Mouse (Mus musculus) bone marrow, adult 2 months (tissue): ENCODE data around the gene Rai1. TPM values are rescaled to one million over a fixed set of nuclear protein-coding genes. Genes with fewer than 3 reads are reported as not detected.

Experiments
- H3K27ac ChIP-seq: fragments of 200-500 bp; 2 replicates; pipeline ENCODE4 v1.5.1; 2012; ENCODE audit warnings: low read depth, mild to moderate bottlenecking, control low read depth, inconsistent platforms, low read length; ENCODE audit not compliant: control insufficient read depth, poor library complexity, insufficient read depth
- H3K4me1 ChIP-seq: fragments of 200-500 bp; 2 replicates; pipeline ENCODE4 v1.6.1; 2011; ENCODE audit warnings: low read length; ENCODE audit not compliant: control insufficient read depth, insufficient read depth
- H3K4me3 ChIP-seq: fragments of 200-500 bp; replicated peaks from 2 replicates; pipeline ENCODE3; 2011; ENCODE audit warnings: mild to moderate bottlenecking, low read depth, low read length, control low read depth; ENCODE audit not compliant: control insufficient read depth
- CTCF ChIP-seq: fragments of 200-500 bp; IDR thresholded peaks from 2 replicates; pipeline ENCODE4 v1.5.1; 2011; ENCODE audit warnings: low read length, control low read depth; ENCODE audit not compliant: control insufficient read depth, insufficient read depth
- POLR2A ChIP-seq: fragments of 200-500 bp; IDR thresholded peaks from 2 replicates; pipeline ENCODE4 v1.6.1; 2011; ENCODE audit warnings: low read depth, mild to moderate bottlenecking, control low read depth, low read length, borderline replicate concordance; ENCODE audit not compliant: control insufficient read depth
- WGBS: fragments of 180-500 bp; shearing (Covaris S2); methylation state at CpG from one replicate; pipeline ENCODE4 v1.1.7; 2018; 5-methylcytosine and 5-hydroxymethylcytosine counted together
- polyA plus RNA-seq: library from polyadenylated mRNA; stranded (reverse); fragments of >200 nt; gene quantifications from 2 replicates; pipeline ENCODE4 v1.2.4, GENCODE M21; 2011; ENCODE audit warnings: low replicate concordance; ENCODE audit not compliant: missing spikeins, insufficient read depth, insufficient read length

The Rai1 gene
- 21.7 and 26.8 TPM in 2 replicates for polyA plus RNA-seq

DNA sequence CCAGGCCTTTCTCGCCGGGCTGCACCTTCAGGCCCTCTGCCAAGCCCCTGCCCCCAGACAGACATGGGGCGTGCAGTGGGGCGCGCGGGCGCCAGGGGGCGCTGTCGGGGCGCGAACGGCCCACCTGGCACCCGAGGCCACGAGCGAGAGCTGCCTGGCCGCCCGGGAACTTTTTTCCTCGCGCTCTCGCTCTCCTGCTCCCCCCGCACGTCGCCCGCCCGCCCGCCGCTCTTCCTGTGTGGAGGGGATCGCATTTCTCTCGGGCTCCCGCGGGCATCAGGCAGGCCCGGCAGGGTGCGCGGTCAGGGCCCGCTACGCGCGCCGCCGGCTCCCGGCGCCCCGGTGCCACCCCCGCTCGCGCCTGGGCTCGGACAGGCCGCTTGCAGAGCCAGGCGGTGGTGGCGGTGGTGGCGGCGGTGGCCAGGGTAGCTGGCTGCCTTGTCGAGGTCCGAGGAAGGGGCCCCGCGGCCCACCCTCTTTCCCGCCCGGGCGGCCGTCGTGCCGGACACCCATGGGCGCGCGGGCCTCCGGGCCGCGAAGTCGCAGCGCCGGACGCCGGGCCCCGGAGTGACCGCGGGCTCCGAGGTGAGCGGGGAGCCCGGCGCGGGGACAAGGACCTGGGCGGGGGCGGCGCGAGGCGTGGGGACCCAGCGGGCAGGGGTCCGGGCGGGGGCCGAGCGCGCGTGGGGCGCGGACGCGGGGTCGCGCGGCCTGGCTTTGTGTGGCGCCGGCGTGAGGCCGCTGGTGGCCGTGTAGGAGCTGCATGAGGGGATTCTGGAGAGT lies at the start of gene Rai1:
Gene Rai1, plus strand, starts transcription at position 204 of the 783 bp plus-strand sequence.
- WGBS = under 1% methylated on average over 103 of the region's 105 CpGs
- H3K4me1 ChIP-seq = peaks cover 6% of the 10 kb centered on the region
- peak; percentile 75 for TF ChIP-seq CTCF
- TF ChIP-seq POLR2A = no peak
- peak within 1 kb of the TSS; percentile 75 for H3K4me3 ChIP-seq
- peak within 1 kb of the TSS; percentile 84 for H3K27ac ChIP-seq

DNA sequence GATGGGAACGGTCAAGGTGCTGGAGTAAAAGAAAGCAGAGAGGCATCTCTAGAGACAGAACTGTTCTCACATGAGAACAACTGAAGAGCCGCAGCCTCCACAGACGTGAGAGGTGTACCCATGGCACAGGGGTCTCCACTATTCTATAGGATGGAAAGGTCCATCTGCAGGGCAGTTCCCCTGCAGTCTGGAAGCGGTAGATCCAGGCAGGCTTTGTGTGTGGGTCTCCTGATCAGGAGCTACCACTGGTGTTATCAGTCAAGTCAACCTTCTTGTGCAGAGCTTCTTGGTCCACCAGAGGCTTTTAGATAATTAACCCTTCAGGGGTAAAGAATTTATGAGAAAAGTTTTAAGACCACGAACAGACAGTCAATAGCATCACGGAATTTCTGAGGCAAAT lies 48.3 kb upstream of the Rai1 start:
- 79% methylated on average over 6 of the region's 6 CpGs for WGBS
- no peaks in the 10 kb centered on the region for H3K4me1 ChIP-seq
- TF ChIP-seq POLR2A (no peak), CTCF (no peak)
- no peak overlapping the region for H3K4me3 ChIP-seq
- no peak overlapping the region for H3K27ac ChIP-seq

DNA sequence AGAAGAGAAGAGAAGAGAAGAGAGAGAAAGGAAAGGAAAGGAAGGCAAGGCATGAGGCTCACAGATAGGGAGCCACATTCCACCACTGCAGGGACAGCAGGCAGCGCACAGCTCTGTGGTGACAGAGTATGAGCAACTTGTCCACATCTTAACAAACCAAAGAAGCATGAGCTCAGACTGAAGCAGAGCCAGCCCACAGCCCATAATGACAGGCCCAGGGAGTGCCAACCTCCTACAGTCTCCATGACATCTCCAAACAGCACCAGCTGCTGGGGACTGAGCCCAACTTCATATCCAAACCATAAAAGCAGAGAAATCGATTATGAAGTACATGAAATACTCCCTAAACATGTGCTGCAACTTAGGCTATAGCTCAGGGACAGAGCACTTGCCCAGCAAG lies 46.8 kb upstream of the Rai1 start:
- Histone ChIP-seq H3K4me3 (no peak overlapping the region), H3K4me1 (no peaks in the 10 kb centered on the region), H3K27ac (no peak overlapping the region)
- TF ChIP-seq CTCF (no peak), POLR2A (no peak)
- 63% methylated on average over 2 of the region's 2 CpGs for WGBS

DNA sequence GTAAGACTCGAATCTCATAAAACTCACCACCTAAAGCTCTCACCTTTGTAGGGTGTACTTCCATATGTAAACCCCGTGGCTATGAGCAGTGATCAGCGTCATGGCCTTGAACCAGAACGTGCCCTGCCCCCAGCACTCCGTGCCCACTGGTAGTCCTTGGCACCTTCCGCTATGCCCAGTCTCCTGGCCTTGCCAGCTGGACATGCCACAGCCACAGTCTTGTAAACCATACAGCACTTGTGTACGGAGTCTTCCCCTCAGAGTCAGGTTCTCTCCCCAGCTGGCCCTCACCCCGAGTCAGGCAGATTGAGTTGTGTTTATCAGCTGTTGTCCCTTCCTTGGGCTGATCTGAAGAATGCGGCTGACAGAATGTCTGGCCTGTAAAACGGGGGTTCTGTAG lies 46.4 kb upstream of the Rai1 start:
- no peaks in the 10 kb centered on the region for H3K4me1 ChIP-seq
- TF ChIP-seq CTCF (no peak), POLR2A (no peak)
- 73% methylated on average over 10 of the region's 10 CpGs for WGBS

DNA sequence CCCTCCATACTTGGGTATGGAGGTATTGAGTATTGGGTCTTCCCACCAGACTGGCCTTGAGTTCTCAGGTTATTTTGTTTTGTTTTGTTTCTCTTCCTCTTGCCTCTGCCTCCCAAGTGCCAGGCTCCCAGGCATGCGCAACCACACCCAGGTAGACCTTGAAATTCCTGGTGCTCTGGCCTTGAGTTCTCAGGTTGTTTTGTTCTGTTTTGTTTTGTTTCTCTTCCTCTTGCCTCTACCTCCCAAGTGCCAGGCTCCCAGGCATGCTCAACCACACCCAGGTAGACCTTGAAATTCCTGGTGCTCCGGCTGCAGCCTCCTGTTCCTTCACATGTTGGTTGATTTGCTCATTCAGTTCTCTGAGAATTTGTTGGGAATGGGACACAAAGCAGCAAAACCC lies 44.8 kb upstream of the Rai1 start:
- 88% methylated on average over 2 of the region's 2 CpGs for WGBS
- TF ChIP-seq POLR2A = no peak
- Histone ChIP-seq H3K4me1 (no peaks in the 10 kb centered on the region), H3K27ac (no peak overlapping the region), H3K4me3 (no peak overlapping the region)

More for the DNA sequence above, 46.4 kb upstream of the Rai1 start:
- no peak overlapping the region for H3K27ac ChIP-seq
- H3K4me3 ChIP-seq = no peak overlapping the region

DNA sequence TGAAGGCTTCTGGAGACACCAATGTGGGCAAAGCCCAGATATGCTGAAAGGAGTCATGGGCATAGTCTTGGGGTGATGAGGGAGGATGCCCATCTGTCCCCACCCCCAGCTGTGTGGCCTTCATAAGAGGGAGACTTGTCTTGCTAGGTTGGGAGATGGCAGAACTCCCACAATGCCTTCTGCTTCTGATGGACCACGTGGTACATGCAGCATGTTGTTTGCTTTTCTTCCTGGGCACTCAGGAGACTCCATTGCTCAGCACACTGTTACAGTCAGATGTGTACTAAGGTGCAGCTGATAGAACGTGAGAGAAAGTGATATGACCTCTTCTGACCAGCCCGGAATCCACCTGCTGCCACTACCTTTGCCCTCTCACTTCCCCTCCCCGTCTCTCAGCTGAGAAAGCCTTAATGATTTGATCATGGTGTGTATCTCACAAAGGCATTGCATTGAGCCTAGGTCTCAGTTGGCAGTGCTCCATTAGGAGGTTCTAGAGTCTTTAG lies 43.3 kb upstream of the Rai1 start:
- Histone ChIP-seq H3K4me1 (no peaks in the 10 kb centered on the region), H3K27ac (no peak overlapping the region), H3K4me3 (no peak overlapping the region)
- TF ChIP-seq CTCF = no peak
- no peak for TF ChIP-seq POLR2A
- 68% methylated on average over 4 of the region's 4 CpGs for WGBS

DNA sequence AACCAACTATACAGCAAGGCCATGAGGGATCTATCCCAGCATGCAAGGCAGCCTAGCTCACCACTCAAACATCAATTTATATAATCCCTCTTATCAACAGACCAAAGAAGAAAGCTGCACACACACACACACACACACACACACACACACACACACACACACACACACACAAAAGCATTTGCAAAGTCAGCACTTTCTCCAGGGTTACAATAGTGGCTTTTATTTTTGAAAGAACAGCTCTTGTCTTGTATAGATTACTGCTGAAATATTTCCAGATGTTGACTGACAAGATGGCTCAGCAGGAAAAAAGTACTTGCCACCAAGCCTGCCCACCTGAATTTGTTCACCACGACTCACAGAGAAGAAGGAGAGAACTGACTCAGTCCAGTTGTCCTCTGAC lies 39.5 kb upstream of the Rai1 start:
- no peak for TF ChIP-seq CTCF
- Histone ChIP-seq H3K4me1 (no peaks in the 10 kb centered on the region), H3K4me3 (no peak overlapping the region), H3K27ac (no peak overlapping the region)
- WGBS = 59% methylated on average over 1 of the region's 1 CpGs

DNA sequence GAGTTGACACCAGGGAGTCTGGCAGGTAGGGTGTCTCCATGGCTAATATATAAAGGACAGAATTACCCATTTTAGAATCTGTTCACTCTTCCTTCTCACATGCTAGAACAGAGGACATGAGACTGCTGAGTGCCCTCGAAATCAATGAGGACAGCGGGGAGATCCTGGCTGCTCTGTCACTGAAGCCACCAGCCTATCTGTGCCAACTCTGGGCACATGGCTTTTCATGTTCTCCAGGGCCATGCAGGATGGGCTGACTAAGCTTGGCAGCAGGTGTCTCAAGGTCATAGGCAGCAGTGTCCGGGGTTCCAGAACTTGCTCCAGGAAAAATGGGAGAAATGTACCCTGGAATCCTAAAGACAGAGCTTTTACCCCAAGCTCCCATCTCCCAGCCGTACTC lies 37.2 kb upstream of the Rai1 start:
- Histone ChIP-seq H3K4me3 (no peak overlapping the region), H3K4me1 (no peaks in the 10 kb centered on the region; the same call in 1 of the 2 replicates), H3K27ac (no peak overlapping the region)
- no peak for TF ChIP-seq CTCF
- TF ChIP-seq POLR2A = no peak
- WGBS = 82% methylated on average over 4 of the region's 4 CpGs

DNA sequence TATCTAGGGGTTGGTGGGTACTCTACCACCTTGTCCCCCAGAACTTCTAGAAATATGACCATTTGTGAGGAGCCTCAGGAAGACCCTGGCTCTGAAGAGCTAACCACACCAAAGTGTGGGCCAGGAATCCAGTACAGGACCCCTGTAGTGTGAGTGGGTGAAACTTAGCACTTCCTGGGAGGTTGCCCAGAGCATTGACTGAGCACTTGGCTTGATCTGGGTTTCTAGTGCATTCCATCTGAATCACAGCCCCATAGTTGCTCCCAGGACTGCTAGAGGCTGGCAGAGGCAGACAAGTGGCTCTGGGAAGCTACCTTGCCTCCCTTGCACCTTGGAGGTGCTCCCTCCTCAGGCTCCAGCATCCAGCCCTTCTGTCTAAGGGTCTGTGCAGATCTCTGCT lies 36.2 kb upstream of the Rai1 start:
- TF ChIP-seq POLR2A (no peak), CTCF (no peak)
- Histone ChIP-seq H3K27ac (no peak overlapping the region), H3K4me3 (no peak overlapping the region), H3K4me1 (no peaks in the 10 kb centered on the region; the same call in 1 of the 2 replicates)
